Mouse (Mus musculus): ENCODE results near the gene Mdfic.
"Not testable (repeated sequence)": the region's sequence is repeated elsewhere in the genome, so short reads cannot be mapped to it uniquely, and the experiment has no call there.

The Mdfic gene

DNA sequence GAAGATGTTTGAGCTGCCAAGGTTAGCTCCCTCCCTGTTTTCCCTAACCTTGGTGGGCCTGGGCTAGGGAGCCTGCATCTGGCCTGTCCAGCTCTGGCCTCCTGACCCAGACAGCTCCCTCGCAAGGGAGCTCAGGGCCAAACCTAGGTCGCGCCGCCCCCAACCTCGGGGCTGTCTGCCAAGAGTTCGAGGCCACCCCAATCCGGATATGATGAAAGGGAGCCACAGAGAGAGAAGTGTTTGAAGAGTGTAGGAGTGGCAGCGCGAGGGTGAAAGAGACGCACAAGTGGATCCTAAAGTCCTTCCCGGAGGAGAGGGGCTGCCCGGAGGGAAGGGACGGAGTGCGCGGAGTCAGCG lies at the start of gene Mdfic:
Gene Mdfic (plus strand): TSS at position 201 of the 357 bp plus-strand sequence.
- DNase-seq (ENCODE audit: low spot score), result no peak

DNA sequence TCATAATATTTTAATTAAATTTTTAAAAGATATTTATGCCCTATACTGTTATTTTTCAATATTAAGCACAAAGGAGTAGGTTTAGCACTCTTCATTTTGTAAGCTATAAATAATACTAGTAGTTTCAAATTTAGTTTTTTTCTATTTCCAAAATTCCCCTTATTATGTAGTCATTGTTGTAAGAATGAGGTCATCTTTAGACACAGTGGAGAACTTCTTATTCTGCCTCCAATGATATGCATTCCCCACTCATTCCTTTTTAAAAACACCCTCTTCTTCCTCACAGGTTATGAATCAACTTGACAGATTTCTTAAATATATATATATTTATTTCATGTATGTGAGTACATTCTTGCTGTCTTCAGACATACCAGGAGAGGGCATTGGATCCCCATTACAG lies 49.1 kb upstream of the Mdfic start:
- DNase-seq (ENCODE audit: low spot score), result no peak

DNA sequence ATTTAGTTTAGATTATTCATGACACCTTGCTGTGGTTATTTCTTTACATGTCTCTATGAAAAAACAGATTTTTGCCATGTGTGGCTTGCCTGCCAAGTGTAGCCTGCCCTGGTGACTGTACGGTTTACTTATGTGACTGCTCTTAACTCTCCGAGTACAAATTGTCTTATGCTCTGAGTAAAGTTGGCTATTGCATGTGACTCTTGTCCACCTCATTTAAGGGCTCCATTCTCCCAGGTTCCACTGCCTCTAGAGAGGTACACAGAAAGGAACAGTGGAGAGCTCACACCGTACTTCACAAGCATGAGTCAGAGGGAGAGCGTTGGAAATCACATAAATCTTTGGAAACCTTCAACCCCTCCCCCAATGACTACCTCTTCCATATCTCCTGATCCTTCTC lies 10.4 kb upstream of the Mdfic start:
- DNase-seq (ENCODE audit: low spot score), result no peak

DNA sequence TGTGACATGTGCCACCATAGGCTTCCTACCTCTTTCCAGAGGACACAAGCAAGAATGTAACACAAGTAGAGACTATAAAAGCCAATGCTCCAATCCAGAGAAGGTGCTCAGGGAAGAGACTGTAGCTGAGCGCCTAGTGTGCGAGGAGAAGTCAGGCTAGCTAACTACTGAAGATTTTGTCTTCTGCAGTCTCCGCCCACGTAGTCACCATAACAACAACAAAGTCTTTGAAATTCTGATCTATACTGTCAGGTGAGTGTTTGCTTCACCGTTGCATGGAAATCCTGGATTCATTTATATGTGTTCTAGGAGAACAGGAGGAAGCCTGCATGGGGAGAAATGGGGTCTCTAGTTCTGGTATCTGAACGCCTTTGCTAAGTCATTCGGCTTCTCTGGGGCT lies 9.8 kb upstream of the Mdfic start:
- no peak for DNase-seq (ENCODE audit: low spot score)

DNA sequence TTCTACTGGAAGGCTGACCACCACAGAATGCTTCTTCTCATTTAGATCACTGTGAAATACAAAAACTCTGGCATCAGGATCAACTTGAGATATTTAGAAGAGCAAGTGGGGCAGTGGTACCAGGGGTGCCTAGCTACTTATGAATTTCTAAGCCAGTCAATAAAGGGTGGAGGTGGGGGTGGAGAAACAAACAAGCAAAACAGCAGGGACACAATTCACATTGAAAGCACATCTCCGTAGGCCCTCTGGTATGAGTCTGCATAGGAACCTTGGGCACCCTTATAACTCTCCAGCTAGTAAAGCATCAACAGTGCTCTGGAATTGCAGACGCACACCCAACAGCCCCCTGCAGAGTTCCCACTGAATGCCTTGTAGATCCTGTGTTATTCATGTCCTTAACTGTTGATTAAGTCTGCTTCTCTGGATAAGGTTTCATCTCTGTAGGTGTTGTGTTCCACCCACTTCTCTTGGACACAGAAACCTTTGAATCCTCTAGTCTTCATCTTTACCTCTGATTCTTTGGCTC lies 7.5 kb upstream of the Mdfic start:
- no peak for DNase-seq (ENCODE audit: low spot score)

DNA sequence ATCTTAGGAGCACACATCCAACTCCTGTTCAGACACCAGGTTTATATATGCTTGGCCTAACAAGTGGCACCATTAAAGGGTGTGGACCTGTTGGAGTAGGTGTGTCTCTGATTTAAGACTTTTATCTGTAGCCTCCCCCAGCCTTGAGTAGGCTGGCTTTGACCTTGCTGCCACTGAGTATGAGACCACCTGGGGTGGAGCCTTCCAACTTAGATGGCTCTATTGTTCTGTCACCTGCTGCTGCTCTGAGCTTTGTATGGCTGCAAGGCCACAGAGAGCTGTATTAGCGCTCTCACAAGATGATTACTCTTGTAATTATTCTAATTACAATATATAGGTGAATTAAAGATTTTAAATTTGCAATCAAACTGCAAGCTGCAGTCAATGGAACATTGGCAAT lies 6.4 kb upstream of the Mdfic start:
- not testable (repeated sequence) for DNase-seq (ENCODE audit: low spot score)

DNA sequence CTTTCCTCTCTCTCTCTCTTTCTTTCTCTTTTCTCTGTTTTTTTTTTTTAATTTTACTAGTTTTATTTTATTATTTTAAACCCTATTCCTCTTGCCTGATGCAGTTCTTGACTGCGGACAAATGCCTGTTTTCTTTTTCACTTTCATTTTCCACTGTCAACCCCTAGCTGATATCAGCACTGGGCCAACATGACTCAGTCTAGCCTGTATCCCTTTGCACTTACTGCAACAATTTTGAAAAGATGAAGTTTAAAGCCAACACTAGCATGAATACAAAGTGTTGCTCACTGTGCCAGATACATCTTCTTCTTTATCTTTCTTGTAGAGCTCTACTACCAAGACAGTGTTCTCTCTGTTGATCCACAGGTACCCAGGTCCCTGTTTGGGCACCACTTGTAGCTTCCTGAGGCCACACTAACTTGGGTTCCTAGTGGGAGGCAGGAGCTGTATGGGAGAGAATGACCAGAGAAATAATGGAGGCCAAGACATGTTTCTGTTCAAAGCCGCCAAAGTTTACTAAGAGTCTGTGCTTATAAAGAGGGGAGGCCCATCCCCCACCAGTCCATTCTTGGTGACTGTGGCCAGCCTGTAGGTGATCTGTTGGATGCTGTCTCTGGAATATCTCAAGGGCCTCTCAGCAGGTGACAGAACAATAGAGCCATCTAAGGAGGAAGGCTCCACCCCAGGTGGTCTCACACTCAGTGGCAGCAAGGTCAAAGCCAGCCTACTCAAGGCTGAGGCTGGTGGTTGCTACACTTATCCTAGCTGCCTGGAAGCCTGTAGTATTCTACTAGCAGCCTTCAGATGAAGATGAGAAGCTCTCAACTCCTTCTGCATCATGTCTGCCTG lies 5.2 kb upstream of the Mdfic start:
- DNase-seq (ENCODE audit: low spot score), result no peak

DNA sequence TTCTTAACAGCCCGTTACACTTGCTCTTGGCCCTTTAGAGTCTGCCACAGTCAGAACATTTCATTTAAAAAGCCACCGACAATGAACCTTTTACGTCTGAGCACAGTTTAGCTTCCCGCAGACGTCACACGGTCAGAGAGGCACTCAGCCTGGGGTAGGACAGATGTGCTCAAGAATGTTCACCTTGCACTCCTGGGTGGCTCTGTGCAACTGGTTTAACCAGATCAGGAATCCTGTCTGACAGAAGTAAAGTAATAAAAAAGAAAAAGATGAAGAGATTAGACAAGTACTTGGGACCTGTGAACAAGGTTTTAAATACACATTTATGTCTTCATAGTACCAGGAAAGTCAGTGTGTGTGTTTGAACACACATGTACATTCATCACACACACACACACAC lies 542 bp upstream of the Mdfic start:
- DNase-seq (ENCODE audit: low spot score), result peak; percentile 32

DNA sequence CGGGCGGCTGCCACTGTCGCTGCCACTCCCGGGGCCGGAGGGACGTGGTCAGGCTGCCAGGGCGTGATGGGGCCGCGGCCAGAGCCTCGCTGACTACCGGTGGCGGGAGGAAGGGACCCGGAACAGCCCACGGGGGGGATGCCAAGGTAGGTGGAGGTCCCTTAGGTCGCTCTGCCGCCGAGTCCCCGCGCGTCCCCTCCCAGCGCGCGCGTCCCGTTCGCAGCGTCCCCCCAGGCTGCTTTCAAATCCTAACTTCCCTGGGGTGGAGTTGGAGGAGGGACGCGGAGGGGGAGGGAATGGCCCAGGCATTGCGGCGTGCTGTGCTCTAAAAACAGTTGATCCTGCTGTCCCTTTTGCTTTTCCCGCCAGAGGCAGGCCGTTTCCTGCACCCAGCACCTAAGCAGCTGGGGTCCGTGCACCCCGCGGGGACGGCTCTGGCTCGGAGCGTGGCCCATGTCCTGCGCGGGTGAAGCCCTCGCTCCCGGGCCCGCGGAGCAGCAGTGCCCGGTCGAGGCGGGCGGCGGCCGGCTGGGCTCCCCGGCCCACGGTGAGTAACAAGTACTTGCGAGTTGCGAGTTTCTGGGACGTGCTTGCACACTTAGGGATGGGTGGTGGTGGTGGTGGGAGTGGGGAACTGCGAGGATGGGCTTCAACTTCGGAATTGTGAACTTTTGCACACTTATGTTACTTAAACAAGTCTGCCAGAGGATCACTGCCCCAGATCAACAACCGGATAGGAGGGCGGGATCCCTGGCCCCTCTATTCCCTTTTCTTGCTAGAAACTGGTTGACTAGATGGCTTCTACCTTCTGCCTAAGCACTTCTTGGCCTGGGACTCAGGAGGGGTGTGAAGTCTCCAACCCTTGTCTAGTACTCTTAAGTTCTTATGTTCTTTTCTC lies 606 bp downstream of the Mdfic start:
- DNase-seq (ENCODE audit: low spot score), result peak; percentile 66

DNA sequence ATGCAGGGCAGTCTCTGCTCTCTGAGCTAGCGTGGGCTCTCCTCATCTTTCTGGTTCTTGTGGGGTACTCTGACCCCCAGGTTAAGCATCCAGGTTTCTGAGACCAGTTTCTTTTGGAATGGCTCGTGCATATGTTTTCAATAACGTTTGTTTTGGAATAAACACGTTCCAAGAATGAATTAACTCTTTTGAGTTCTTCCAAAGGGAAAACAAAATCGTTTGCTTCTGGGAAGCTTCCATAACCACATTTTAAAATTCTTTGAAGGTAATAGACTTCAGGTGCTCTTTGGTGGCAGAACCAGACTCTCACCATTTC lies 1.2 kb downstream of the Mdfic start:
- no peak for DNase-seq (ENCODE audit: low spot score)

DNA sequence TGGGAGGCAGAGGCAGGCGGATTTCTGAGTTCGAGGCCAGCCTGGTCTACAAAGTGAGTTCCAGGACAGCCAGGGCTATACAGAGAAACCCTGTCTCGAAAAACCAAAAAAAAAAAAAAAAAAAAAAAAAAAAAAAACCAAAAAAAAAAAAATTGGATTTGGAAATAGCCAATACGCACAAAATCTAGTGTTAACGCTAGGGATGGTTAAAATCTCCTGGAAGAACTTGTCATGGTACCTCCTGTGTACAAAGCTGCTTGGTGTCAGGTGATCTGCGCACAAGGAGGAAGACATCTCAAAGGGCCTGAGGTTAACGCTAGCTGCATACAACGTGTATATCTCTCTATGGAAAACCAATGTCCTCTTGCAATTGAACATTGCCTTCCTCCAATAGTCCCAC lies 2.2 kb downstream of the Mdfic start:
- not testable (repeated sequence) for DNase-seq (ENCODE audit: low spot score)

DNA sequence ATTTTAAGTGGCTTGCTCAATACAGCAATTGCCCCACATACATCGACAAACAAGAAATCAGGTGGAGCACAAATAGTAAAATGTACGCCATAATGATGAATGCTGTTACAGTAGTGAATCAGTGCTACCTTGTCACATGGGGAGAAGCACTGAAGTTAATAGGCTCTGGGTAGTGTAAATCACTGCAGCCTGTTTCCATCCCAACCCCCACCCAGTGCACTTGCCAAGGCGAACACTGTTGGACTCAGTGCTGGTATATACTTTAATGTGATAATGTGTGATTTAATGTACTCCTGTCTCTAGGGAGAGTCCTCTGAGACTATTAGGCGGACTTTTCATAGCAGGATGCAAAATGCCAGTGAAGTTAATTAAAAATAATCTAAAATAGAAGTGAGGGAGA lies 3.8 kb downstream of the Mdfic start:
- DNase-seq (ENCODE audit: low spot score), result no peak

DNA sequence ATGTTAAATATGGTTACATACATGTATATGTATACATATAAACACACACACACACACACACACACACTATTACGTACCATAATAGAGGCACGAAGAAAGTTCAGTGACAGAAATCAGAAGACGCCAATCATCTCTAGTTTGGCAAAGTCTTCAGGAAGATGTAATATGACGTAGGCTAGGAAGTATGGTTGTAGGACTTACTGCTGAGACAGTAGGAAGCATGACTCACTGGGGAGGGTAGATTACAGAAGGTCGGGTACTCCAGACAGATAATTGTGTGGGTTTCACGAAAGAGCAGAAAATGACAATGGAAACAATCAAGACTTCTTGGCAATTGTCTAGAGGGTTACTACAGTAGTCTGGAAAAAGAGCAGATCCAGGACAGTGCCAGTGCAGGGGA lies 6.0 kb downstream of the Mdfic start:
- DNase-seq (ENCODE audit: low spot score), result no peak

DNA sequence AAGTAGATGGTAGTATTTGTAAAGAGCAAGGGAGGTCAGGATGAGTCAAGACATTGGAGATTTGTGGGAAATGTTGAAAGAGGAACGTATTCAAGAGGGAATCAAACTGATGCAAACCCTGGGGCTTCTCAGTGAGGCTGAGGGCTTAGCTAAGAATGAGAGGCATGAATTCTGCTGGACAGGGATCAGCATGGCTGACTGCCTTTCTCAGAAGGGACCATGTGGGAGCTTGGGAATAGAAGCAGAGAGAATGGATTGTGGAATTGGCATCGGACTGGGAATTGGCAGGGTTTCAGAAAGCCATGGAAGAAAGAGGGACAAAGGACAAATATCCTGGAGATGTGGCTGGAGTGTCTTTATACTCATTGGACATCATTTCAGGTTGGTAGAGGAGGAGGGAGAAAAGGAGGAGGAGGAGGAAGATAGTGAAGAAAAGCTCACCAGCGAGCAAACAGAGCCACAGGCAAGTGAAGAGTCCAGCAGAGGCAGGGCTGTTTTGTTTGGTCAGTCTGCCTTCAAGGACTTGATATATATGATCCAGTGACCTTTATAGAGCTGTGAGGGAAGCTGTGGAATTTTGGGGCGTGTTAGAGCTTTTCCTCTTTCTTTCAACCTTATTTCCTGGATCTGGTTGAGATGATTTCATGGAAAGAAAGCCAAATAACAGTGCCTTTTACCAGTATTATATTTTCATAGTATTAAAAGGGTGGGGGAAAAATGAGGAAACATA lies 7.4 kb downstream of the Mdfic start:
- no peak for DNase-seq (ENCODE audit: low spot score)

DNA sequence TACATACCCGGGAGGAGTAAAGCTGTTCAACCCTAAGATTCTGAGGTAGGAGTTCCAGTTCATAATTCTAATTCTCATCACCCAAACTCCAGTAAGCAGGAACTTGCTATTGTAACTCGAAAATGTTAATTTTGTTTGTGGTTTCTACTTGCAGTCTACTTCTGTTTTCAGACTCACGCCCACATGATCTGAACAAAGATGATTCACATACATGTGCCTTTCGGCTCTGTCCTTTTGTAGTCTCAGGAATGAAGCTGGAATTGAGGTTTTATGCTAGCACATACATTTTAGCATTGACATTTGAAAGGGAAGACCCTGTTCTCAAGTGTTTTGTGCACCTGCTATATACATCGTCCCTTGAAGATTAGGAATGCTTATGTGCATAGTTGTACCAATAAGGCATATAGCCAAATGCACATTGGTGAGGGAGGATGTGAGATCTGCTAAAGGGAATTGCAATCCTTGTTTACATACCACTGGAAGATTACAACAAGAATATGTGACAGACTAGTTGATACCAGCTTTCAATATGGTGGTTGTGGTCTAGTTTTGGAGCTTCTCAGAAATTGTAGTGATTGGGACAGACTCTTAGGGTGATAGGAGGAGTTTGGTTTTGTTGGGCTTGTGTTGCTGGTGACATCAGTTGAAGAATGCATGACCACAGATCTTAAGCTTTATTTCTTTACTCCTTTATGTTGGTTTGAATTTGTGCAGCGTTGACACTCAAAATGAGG lies 8.6 kb downstream of the Mdfic start:
- DNase-seq (ENCODE audit: low spot score), result no peak

DNA sequence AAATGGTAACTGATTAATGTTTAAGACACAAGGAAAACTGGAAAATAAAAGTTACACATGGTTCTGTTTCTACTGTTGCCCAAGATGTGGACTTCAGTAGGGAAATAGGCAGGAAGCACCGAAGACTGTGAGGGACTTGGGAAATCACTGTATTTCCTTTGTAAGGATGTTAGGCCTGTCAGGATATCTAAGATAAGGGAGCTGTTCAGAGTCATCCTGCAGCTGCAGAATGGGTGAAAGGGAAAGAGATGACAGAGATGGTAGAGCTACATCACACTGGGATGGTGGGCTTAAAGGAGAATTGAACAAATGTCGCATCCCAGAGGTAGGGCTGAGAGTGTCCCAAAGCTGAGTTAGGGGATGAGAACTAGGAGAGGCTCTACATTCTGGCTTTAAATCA lies 9.8 kb downstream of the Mdfic start:
- DNase-seq (ENCODE audit: low spot score), result no peak

DNA sequence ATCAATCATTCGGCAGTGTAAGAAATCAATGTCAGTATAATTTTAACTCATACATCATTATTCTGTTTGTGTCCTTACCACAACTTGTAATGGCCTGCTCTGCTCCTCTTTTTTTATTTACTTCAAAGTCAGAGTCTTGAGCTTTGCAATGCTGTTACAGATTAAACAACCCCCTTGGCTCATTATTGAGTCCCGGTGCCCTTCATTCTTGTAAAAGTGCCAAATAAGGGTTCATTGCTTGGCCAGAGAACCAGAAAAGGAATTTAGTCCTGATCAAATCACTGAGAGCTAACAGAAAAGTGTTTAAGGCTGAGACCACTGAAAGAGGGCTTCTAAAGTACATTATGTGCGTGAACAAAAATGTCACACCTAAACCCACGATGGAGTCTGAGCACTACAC lies 10.2 kb downstream of the Mdfic start:
- no peak for DNase-seq (ENCODE audit: low spot score)

DNA sequence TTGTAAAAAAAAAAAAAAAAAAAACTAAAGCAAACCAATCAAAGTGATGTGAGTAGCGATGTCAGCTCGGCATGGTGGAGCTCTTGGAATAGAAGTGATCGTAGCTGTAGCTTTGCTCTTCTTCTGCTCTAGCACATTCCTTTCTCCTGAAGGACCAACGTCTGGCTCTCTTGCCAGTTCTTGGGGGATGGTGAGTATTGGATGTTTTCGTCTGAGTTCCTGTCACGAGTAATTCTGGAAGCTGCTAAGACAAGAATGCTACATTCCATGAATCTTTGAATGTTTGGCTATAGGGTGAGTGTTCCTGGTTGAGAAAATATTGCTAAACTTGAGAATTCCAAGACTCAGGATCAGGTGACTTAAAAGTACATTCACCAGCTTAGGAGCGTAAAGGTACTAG lies 11.0 kb downstream of the Mdfic start:
- no peak for DNase-seq (ENCODE audit: low spot score)

DNA sequence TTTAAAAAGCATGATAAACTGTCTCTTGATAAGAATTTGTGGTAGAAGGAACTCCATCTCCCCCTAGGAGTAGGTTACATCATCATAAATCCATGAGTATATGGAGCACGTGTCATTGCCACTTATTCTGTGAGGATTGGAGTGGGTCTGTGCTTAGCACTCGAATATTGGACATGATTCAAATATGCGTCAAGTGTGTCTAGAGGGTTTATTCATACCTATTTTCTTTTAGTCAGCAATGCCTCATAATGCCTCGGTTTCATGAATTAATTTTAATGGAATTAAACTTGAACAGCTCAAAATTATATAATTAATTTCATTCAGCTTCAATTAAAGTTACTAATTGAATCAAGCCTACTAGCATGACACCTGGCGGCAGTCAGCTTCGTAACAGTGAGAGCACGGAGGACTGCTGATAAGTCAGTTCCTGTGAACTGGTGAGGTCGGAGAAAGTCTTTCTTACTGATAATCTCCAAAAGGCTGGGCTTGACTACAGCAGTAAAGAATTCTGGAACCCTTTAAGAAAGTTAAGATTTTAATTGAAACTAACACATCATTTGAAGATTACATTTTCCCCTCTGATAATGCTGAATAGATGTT lies 17.0 kb downstream of the Mdfic start:
- DNase-seq (ENCODE audit: low spot score), result no peak

DNA sequence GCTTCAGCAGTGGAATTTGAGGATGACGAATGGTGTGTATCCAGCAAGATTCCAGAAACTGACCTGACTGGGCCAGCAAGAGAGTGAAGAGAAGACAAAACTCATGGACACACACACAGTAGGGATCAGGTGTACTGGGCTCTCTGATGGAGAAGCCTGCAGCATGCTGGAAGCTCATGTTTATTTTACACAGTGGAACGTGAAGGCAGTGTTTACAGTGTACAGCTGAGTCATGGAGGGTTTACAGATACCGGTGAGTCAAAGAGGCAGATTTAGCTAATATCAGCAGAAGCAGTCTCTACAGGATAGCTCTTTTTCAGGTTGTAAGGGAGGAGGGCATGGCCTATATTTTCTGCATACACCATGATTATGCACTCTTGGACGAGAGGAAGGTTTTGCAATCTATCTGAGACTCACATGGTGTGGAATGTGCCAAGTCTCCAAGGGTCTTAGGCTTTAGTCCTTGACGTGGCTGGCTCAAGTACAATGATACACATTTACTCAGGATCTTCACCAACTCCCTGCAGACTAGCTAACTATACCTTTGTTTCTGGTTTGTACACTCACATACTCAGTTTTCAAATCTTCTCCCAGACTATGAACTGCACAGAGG lies 18.0 kb downstream of the Mdfic start:
- DNase-seq (ENCODE audit: low spot score), result no peak

DNA sequence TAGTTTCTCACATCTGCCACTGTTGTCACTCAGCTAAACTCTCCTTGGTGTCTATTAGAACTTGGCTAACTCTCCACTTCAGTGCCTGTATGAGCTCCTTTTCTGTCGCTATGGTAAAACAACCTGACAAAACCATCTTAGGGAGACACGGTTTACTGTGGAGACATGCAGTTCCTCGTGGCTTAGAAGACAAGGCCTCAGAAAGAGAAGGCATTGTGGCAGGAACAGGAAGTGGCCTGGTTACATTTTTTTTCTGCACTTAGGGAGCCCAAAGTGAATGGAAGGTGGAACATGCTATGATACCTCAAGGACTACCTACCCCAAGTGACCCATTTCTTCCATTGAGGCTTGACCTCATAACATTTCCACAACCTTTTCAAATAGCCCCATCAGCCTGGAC lies 18.7 kb downstream of the Mdfic start:
- DNase-seq (ENCODE audit: low spot score), result no peak

Data from embryo, embryonic 10 days (tissue).